Mouse (Mus musculus) lung, postnatal 0 days (tissue): ENCODE measurements at regions not wholly inside any gene's neighbourhood (a gene's known extent, or its start where the extent isn't known, plus 50 kb on each side); places are given as distances from the start of the nearest gene placed in this dataset.

Experiments used
- ATAC-seq: fragments of 200-750 bp; cut with Nextera tagmentation; 2 replicates; pipeline ENCODE4 v1.8.0; 2017; ENCODE audit warnings: moderate library complexity
- DNase-seq: peaks from one replicate; pipeline ENCODE4 v3.0.0-alpha.2; 2016; ENCODE audit warnings: low spot score
- H3K27ac ChIP-seq: fragments of 300-500 bp; sonication (generic); 2 replicates; pipeline ENCODE4 v1.5.1; 2014; ENCODE audit warnings: antibody characterized with exemption, mild to moderate bottlenecking, low read length, mixed read lengths
- H3K27me3 ChIP-seq: fragments of 300-500 bp; sonication (generic); replicated peaks from 2 replicates; pipeline ENCODE4 v1.6.1; 2014; ENCODE audit warnings: low read length, mixed read lengths; ENCODE audit not compliant: insufficient read depth
- H3K36me3 ChIP-seq: fragments of 300-500 bp; sonication (generic); 2 replicates; pipeline ENCODE4 v1.6.1; 2014; ENCODE audit warnings: low read length, mixed read lengths; ENCODE audit not compliant: insufficient read depth
- H3K4me1 ChIP-seq: fragments of 300-500 bp; sonication (generic); 2 replicates; pipeline ENCODE4 v1.6.1; 2014; ENCODE audit warnings: antibody characterized with exemption, low read depth, low read length, mixed read lengths; ENCODE audit not compliant: insufficient read depth
- H3K4me2 ChIP-seq: fragments of 300-500 bp; sonication (generic); replicated peaks from 2 replicates; pipeline ENCODE4 v1.6.1; 2014; ENCODE audit warnings: low read depth, mild to moderate bottlenecking, low read length, moderate library complexity, mixed read lengths
- H3K4me3 ChIP-seq: fragments of 300-500 bp; sonication (generic); 2 replicates; pipeline ENCODE4 v1.5.1; 2014; ENCODE audit warnings: low read depth, low read length
- H3K9ac ChIP-seq: fragments of 300-500 bp; sonication (generic); replicated peaks from 2 replicates; pipeline ENCODE4 v1.6.1; 2014; ENCODE audit warnings: low read depth, mild to moderate bottlenecking
- H3K9me3 ChIP-seq: fragments of 300-500 bp; sonication (generic); 2 replicates; pipeline ENCODE4 v1.6.1; 2016; ENCODE audit warnings: low read length, mixed read lengths
- CTCF ChIP-seq: IDR thresholded peaks from 2 replicates; pipeline ENCODE4 v1.5.1; 2016; ENCODE audit warnings: antibody characterized with exemption, mild to moderate bottlenecking
- EP300 ChIP-seq: IDR thresholded peaks from 2 replicates; pipeline ENCODE4 v1.6.1; 2016; ENCODE audit warnings: antibody characterized with exemption, mild to moderate bottlenecking, control low read depth
- WGBS: fragments of 180-500 bp; shearing (Covaris S2); extraction: QIAGEN DNeasy Blood & Tissue Kit; methylation state at CpG from one replicate; pipeline ENCODE4 v1.1.7; 2014; 5-methylcytosine and 5-hydroxymethylcytosine counted together

DNA sequence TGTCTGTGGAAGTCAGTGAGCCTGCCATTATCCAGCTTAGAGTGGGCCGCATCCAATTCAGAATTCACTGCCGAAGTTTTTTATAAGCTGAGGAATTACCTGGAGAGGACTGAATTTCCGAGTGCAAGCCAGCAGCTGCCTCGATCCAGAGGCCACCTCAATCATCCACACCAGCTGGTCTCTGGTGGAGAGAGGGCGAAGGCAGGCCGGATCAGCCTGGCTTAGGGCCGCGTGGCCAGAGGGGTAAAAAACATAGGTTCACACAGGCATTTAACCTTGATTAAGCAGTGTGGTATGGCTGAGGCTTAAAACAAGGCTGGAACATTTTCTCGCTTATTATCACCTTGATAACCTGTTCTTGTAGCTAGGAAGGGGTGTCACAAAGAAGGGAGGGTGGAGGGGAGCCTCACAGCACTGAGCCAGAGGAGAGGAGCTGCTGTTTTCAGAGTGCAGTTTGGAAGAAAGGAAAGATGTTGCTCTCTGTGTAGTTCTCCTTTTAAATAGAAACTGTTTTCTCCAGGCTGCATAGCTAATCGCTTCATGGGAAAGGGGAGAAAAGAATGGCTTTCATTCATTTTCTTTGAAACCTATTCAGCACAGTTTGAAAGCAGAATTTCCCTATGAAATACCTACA is 135.1 kb upstream of the Noct start:
- no peak overlapping the region for H3K27ac ChIP-seq
- H3K27me3 ChIP-seq = no peaks in the 10 kb centered on the region
- no peak overlapping the region for H3K9ac ChIP-seq
- 85% methylated on average over 10 of the region's 10 CpGs for WGBS
- no peaks in the 10 kb centered on the region for H3K36me3 ChIP-seq
- no peaks in the 10 kb centered on the region for H3K9me3 ChIP-seq
- no peak for TF ChIP-seq CTCF
- TF ChIP-seq EP300 = no peak
- no peak overlapping the region for H3K4me2 ChIP-seq
- ATAC-seq (no peak), DNase-seq (no peak)
- H3K4me1 ChIP-seq = no peaks in the 10 kb centered on the region
- H3K4me3 ChIP-seq = no peak overlapping the region

DNA sequence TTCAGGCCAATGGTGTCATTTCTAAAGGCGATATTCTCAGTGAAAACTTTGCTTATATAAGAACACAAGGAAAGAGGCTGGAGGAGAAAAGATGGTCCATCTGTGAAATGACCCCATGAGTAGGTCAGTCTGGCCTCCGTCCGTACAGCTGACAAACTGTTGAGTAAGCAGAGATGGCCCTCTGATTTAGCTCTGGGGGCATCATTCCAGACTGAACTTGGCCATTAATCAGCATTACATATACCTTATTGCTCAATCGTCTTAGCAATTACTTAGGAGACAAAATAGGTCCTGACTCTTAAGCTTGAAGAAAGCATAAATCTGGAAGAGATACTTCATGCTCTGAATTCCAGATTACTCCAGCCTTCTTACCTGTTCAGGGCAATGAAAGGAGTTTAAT is 132.8 kb upstream of the Noct start:
- TF ChIP-seq CTCF (no peak), EP300 (no peak)
- H3K27ac ChIP-seq = no peak overlapping the region
- WGBS = 55% methylated on average over 4 of the region's 4 CpGs
- H3K27me3 ChIP-seq = no peaks in the 10 kb centered on the region
- no peaks in the 10 kb centered on the region for H3K9me3 ChIP-seq
- no peak overlapping the region for H3K4me2 ChIP-seq
- ATAC-seq = no peak; the same call in 1 of the 2 replicates
- H3K36me3 ChIP-seq = no peaks in the 10 kb centered on the region
- peak; percentile 21 for DNase-seq
- no peaks in the 10 kb centered on the region for H3K4me1 ChIP-seq
- no peak overlapping the region for H3K4me3 ChIP-seq
- no peak overlapping the region for H3K9ac ChIP-seq

- peak; percentile 43 for ATAC-seq
- no peaks in the 10 kb centered on the region for H3K9me3 ChIP-seq
- H3K4me2 ChIP-seq = no peak overlapping the region
- TF ChIP-seq EP300 = no peak
- TF ChIP-seq CTCF = no peak
- no peak overlapping the region for H3K9ac ChIP-seq
- WGBS = 42% methylated on average over 12 of the region's 12 CpGs
- H3K36me3 ChIP-seq = no peaks in the 10 kb centered on the region
- no peaks in the 10 kb centered on the region for H3K4me1 ChIP-seq
- H3K4me3 ChIP-seq = no peak overlapping the region
- H3K27me3 ChIP-seq = no peaks in the 10 kb centered on the region
- no peak overlapping the region for H3K27ac ChIP-seq
- DNase-seq = no peak
These were observed 131.9 kb upstream of the Noct start for GRCm38 (mm10) chr3:51092079-51093028.

- TF ChIP-seq EP300 (no peak), CTCF (no peak)
These were observed 128.3 kb upstream of the Noct start for GRCm38 (mm10) chr3:51095847-51096447.

GRCm38 (mm10) chr3:51096545-51096944 is 127.7 kb upstream of the Noct start:
- DNase-seq = no peak
- no peak for TF ChIP-seq CTCF
- no peak for TF ChIP-seq EP300
- Histone ChIP-seq H3K4me2 (no peak overlapping the region), H3K36me3 (no peaks in the 10 kb centered on the region), H3K9me3 (no peaks in the 10 kb centered on the region), H3K27me3 (no peaks in the 10 kb centered on the region), H3K27ac (no peak overlapping the region), H3K4me3 (no peak overlapping the region), H3K4me1 (no peaks in the 10 kb centered on the region; the same call in 1 of the 2 replicates), H3K9ac (no peak overlapping the region)
- no peak for ATAC-seq
- WGBS = 34% methylated on average over 6 of the region's 6 CpGs

More at GRCm38 (mm10) chr3:51095847-51096447, 128.3 kb upstream of the Noct start:
- ATAC-seq (no peak), DNase-seq (no peak)
- no peaks in the 10 kb centered on the region; the same call in 1 of the 2 replicates for H3K4me1 ChIP-seq
- H3K27ac ChIP-seq = no peak overlapping the region
- H3K4me3 ChIP-seq = no peak overlapping the region
- H3K9ac ChIP-seq = no peak overlapping the region
- no peaks in the 10 kb centered on the region for H3K36me3 ChIP-seq
- H3K27me3 ChIP-seq = no peaks in the 10 kb centered on the region
- H3K4me2 ChIP-seq = no peak overlapping the region
- H3K9me3 ChIP-seq = no peaks in the 10 kb centered on the region
- WGBS = 40% methylated on average over 14 of the region's 14 CpGs

DNA sequence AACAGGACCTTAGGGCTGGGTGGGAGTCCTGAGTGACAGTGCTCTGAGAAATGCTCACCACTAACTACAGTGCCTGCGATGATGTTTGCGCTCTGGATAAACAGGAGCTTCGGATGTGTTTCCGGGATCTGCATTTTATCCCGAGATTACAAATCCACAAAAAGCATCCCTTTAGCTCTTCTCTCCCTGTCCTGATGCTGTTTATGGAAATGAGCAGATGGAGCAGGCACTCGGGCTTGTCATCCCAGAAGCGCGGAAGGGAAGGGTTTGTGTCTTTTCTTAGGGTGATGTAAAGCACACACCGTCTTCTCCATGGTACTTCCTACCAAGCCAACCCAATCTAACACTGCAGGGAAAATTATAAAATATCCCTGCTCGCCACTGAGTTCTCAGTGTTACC is 126.9 kb upstream of the Noct start:
- TF ChIP-seq EP300 = no peak
- no peak for TF ChIP-seq CTCF
- ATAC-seq = no peak
- no peaks in the 10 kb centered on the region for H3K36me3 ChIP-seq
- no peak overlapping the region for H3K4me2 ChIP-seq
- H3K4me1 ChIP-seq = no peaks in the 10 kb centered on the region; the same call in 1 of the 2 replicates
- H3K9me3 ChIP-seq = no peaks in the 10 kb centered on the region
- 87% methylated on average over 10 of the region's 10 CpGs for WGBS
- no peak overlapping the region for H3K4me3 ChIP-seq
- H3K27me3 ChIP-seq = no peaks in the 10 kb centered on the region
- H3K9ac ChIP-seq = no peak overlapping the region
- H3K27ac ChIP-seq = no peak overlapping the region
- no peak for DNase-seq
